Mouse (Mus musculus): ENCODE data around the gene 3110009E18Rik. TPM values are rescaled to one million over a fixed set of nuclear protein-coding genes. Genes with fewer than 3 reads are reported as not detected.

Gene 3110009E18Rik
- polyA plus RNA-seq, 1 experiment from 2014 or later = 12.5 TPM

DNA sequence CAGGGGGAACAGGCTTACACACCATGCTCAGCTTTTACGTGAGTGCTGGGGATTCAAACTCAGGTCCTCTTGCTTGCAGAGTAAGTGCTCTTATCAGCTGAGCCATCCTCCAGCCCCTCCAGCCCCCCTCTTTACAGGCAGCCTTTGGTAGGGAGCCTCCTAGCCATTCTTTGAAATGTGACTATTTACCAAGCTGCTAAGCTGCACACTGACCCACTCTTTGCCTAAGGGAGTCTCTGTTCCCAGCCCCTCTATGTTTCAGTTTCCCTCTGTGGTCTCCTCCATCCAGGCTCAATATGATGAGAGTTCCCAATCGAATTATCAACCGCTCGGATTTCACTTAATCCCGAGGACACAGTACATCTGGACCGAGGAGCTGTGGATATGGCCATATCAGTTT lies 65.2 kb downstream of the 3110009E18Rik start:
- Histone ChIP-seq H3K27me3 (replicated peaks; ENCODE audit: insufficient read depth, low read length) (no peaks in the 10 kb centered on the region), H3K9me3 (ENCODE audit: low read length) (no peaks in the 10 kb centered on the region), H3K4me2 (replicated peaks; ENCODE audit: low read depth, low read length) (no peak overlapping the region), H3K36me3 (ENCODE audit: insufficient read depth, low read length) (no peaks in the 10 kb centered on the region), H3K27ac (ENCODE audit: low read length) (no peak overlapping the region), H3K4me1 (ENCODE audit: insufficient read depth, low read depth, low read length) (no peaks in the 10 kb centered on the region), H3K9ac (replicated peaks; ENCODE audit: low read depth) (no peak overlapping the region), H3K4me3 (ENCODE audit: low read depth, low read length) (no peak overlapping the region)
- no peak for TF ChIP-seq EP300 (IDR thresholded peaks at IDR 0.05)
- TF ChIP-seq CTCF (IDR thresholded peaks at IDR 0.05) = no peak
- no peak for ATAC-seq
- no peak for DNase-seq (ENCODE audit: low spot score)
- WGBS = 55% methylated on average over 6 of the region's 6 CpGs

GRCm38 (mm10) chr1:120186655-120187054 lies 65.7 kb downstream of the 3110009E18Rik start:
- Histone ChIP-seq H3K4me2 (replicated peaks; ENCODE audit: low read depth, low read length) (no peak overlapping the region), H3K4me3 (ENCODE audit: low read depth, low read length) (no peak overlapping the region), H3K27ac (ENCODE audit: low read length) (no peak overlapping the region), H3K9me3 (ENCODE audit: low read length) (no peaks in the 10 kb centered on the region), H3K27me3 (replicated peaks; ENCODE audit: insufficient read depth, low read length) (no peaks in the 10 kb centered on the region), H3K9ac (replicated peaks; ENCODE audit: low read depth) (no peak overlapping the region), H3K4me1 (ENCODE audit: insufficient read depth, low read depth, low read length) (no peaks in the 10 kb centered on the region), H3K36me3 (ENCODE audit: insufficient read depth, low read length) (no peaks in the 10 kb centered on the region)
- no peak for ATAC-seq
- no peak for DNase-seq (ENCODE audit: low spot score)
- 71% methylated on average over 9 of the region's 9 CpGs for WGBS
- no peak for TF ChIP-seq EP300 (IDR thresholded peaks at IDR 0.05)
- TF ChIP-seq CTCF (IDR thresholded peaks at IDR 0.05) = no peak

- Histone ChIP-seq H3K9me3 (ENCODE audit: low read length) (no peaks in the 10 kb centered on the region), H3K36me3 (ENCODE audit: insufficient read depth, low read length) (no peaks in the 10 kb centered on the region), H3K4me3 (ENCODE audit: low read depth, low read length) (no peak overlapping the region), H3K27ac (ENCODE audit: low read length) (no peak overlapping the region), H3K27me3 (replicated peaks; ENCODE audit: insufficient read depth, low read length) (no peaks in the 10 kb centered on the region), H3K9ac (replicated peaks; ENCODE audit: low read depth) (no peak overlapping the region), H3K4me1 (ENCODE audit: insufficient read depth, low read depth, low read length) (no peaks in the 10 kb centered on the region), H3K4me2 (replicated peaks; ENCODE audit: low read depth, low read length) (no peak overlapping the region)
- WGBS = 90% methylated on average over 7 of the region's 7 CpGs
- ATAC-seq (no peak), DNase-seq (ENCODE audit: low spot score) (no peak)
- TF ChIP-seq CTCF (IDR thresholded peaks at IDR 0.05) = no peak
- no peak for TF ChIP-seq EP300 (IDR thresholded peaks at IDR 0.05)
These were observed 66.1 kb downstream of the 3110009E18Rik start for GRCm38 (mm10) chr1:120187059-120187458.

DNA sequence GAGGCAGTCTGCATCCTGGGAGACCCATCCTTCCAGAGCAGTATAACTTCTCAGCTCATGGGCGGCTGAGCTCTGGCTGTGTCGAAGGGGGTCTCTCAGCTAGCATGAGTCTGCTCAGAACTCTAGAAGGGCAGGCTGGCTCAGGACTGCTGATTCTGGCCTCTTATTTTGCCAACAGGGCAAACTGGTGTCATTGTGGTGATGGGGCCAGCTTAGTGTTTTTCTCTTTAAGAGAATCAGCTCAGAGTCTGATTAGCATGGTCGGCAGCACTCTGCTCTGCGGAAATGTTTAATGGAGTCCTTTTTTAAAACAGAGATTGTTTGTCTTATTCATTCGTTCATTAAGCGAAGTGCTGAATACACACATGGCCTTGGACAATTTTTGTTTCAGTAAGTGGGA lies 68.2 kb downstream of the 3110009E18Rik start:
- no peak overlapping the region for H3K4me2 ChIP-seq (replicated peaks; ENCODE audit: low read depth, low read length)
- no peak for ATAC-seq
- no peaks in the 10 kb centered on the region for H3K4me1 ChIP-seq (ENCODE audit: insufficient read depth, low read depth, low read length)
- no peak overlapping the region for H3K27ac ChIP-seq (ENCODE audit: low read length)
- no peaks in the 10 kb centered on the region for H3K27me3 ChIP-seq (replicated peaks; ENCODE audit: insufficient read depth, low read length)
- H3K36me3 ChIP-seq (ENCODE audit: insufficient read depth, low read length) = no peaks in the 10 kb centered on the region
- TF ChIP-seq EP300 (IDR thresholded peaks at IDR 0.05) = no peak
- TF ChIP-seq CTCF (IDR thresholded peaks at IDR 0.05) = no peak
- no peak overlapping the region for H3K9ac ChIP-seq (replicated peaks; ENCODE audit: low read depth)
- no peak overlapping the region for H3K4me3 ChIP-seq (ENCODE audit: low read depth, low read length)
- DNase-seq (ENCODE audit: low spot score) = no peak
- 88% methylated on average over 6 of the region's 6 CpGs for WGBS
- no peaks in the 10 kb centered on the region for H3K9me3 ChIP-seq (ENCODE audit: low read length)

DNA sequence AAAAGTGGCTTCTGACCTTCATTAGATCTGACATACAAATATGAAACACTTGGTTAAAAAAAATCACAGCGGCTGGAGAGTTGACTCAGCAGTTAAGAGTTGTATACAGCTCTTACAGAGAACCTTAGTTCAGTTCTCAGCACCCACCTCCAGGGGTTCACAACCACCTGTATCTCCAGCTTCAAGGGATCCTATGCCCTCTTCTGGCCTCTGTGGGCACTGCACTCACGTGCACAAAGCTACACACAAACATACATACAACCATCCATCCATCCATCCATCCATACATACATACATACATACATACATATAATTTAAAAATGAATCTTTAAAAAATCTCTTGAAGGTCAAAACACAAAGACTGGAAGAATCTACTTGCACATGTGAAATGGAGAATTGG lies 69.3 kb downstream of the 3110009E18Rik start:
- no peaks in the 10 kb centered on the region for H3K9me3 ChIP-seq (ENCODE audit: low read length)
- no peak overlapping the region for H3K4me3 ChIP-seq (ENCODE audit: low read depth, low read length)
- no peak overlapping the region for H3K4me2 ChIP-seq (replicated peaks; ENCODE audit: low read depth, low read length)
- H3K27me3 ChIP-seq (replicated peaks; ENCODE audit: insufficient read depth, low read length) = no peaks in the 10 kb centered on the region
- ATAC-seq (no peak), DNase-seq (ENCODE audit: low spot score) (no peak)
- H3K4me1 ChIP-seq (ENCODE audit: insufficient read depth, low read depth, low read length) = no peaks in the 10 kb centered on the region
- H3K36me3 ChIP-seq (ENCODE audit: insufficient read depth, low read length) = no peaks in the 10 kb centered on the region
- no peak for TF ChIP-seq CTCF (IDR thresholded peaks at IDR 0.05)
- TF ChIP-seq EP300 (IDR thresholded peaks at IDR 0.05) = no peak
- 87% methylated on average over 2 of the region's 2 CpGs for WGBS
- no peak overlapping the region for H3K27ac ChIP-seq (ENCODE audit: low read length)
- no peak overlapping the region for H3K9ac ChIP-seq (replicated peaks; ENCODE audit: low read depth)

GRCm38 (mm10) chr1:120190946-120191345 lies 70.0 kb downstream of the 3110009E18Rik start:
- no peak overlapping the region for H3K4me3 ChIP-seq (ENCODE audit: low read depth, low read length)
- no peaks in the 10 kb centered on the region for H3K9me3 ChIP-seq (ENCODE audit: low read length)
- H3K4me1 ChIP-seq (ENCODE audit: insufficient read depth, low read depth, low read length) = no peaks in the 10 kb centered on the region
- peak; percentile 8 for DNase-seq (ENCODE audit: low spot score)
- 58% methylated on average over 6 of the region's 6 CpGs for WGBS
- H3K27me3 ChIP-seq (replicated peaks; ENCODE audit: insufficient read depth, low read length) = no peaks in the 10 kb centered on the region; the same call in 1 of the 2 replicates
- no peak overlapping the region for H3K9ac ChIP-seq (replicated peaks; ENCODE audit: low read depth)
- no peaks in the 10 kb centered on the region for H3K36me3 ChIP-seq (ENCODE audit: insufficient read depth, low read length)
- no peak overlapping the region for H3K27ac ChIP-seq (ENCODE audit: low read length)
- ATAC-seq = no peak
- TF ChIP-seq EP300 (IDR thresholded peaks at IDR 0.05) (no peak), CTCF (IDR thresholded peaks at IDR 0.05) (no peak)
- no peak overlapping the region for H3K4me2 ChIP-seq (replicated peaks; ENCODE audit: low read depth, low read length)

DNA sequence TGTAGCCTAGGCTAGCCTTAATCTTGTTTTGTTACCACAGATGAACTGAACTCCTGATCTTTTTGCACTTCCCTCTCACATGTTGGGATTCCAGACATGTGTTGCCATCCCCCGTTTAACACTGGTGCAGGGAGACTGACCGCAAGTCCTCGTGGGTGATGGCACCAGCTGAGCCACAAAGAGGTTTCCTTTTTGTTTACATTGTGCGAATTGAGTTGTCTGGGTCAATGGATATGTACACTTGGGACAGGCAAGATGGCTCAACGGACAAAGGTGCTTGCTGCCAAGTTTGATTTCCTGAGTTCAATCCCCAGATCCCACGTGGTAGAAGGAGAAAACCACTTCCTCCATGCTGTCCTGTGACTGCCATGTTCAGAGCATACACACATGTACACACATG lies 71.3 kb downstream of the 3110009E18Rik start:
- H3K27me3 ChIP-seq (replicated peaks; ENCODE audit: insufficient read depth, low read length) = no peaks in the 10 kb centered on the region; the same call in 1 of the 2 replicates
- ATAC-seq (no peak), DNase-seq (ENCODE audit: low spot score) (no peak)
- no peaks in the 10 kb centered on the region for H3K4me1 ChIP-seq (ENCODE audit: insufficient read depth, low read depth, low read length)
- no peaks in the 10 kb centered on the region for H3K9me3 ChIP-seq (ENCODE audit: low read length)
- H3K4me3 ChIP-seq (ENCODE audit: low read depth, low read length) = no peak overlapping the region
- no peaks in the 10 kb centered on the region for H3K36me3 ChIP-seq (ENCODE audit: insufficient read depth, low read length)
- WGBS = 64% methylated on average over 6 of the region's 6 CpGs
- H3K4me2 ChIP-seq (replicated peaks; ENCODE audit: low read depth, low read length) = no peak overlapping the region
- no peak overlapping the region for H3K27ac ChIP-seq (ENCODE audit: low read length)
- no peak overlapping the region for H3K9ac ChIP-seq (replicated peaks; ENCODE audit: low read depth)
- TF ChIP-seq CTCF (IDR thresholded peaks at IDR 0.05) (no peak), EP300 (IDR thresholded peaks at IDR 0.05) (no peak)

All from lung, postnatal 0 days (tissue).